Mouse (Mus musculus): Measurements from ENCODE around the gene Tdrd1.

GRCm38 (mm10) chr19:56888654-56889053 is 62.6 kb downstream of the Tdrd1 start:
- TF ChIP-seq CTCF (IDR thresholded peaks at IDR 0.05; ENCODE audit: low read depth), result no peak
- TF ChIP-seq EP300 (optimal IDR thresholded peaks at IDR 0.05), result no peak

All from stomach, postnatal 0 days (tissue).